ENCODE assay signal across 17 mouse cellular contexts in the genomic region with DNA sequence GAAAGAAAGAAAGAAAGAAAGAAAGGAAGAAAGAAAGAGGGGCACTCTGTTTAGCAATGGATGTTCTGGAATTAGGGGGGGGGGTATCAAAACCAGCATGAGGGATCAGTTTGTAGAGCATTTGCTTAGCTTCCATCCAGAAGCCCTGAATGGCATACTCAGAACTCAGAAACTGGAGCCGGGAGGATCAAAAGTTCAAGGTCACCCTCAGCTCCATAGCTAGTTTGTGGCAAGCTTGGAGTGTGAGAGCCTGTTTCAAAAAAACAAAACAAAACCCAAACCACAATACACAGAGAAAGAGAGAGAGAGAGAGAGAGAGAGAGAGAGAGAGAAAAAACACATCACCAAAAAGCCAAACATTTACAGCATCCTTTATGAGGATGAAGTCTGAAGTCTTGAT.
"Had no signal": no experiment of that assay in that cellular context is flagged by ENCODE, and none has a peak within 500 bp of the region (broad histone marks: within the 10 kb centered on the region; RNA-seq: fewer than 3 reads in every experiment).

No protein-coding gene starts in this region.

- H3K9me3 ChIP-seq: midbrain, embryonic 10.5 days; midbrain, embryonic 12.5 days; neural tube, embryonic 13.5 days; neural tube, embryonic 15.5 days had no signal

- H3K36me3 ChIP-seq: midbrain, embryonic 10.5 days; midbrain, embryonic 12.5 days; neural tube, embryonic 13.5 days; neural tube, embryonic 15.5 days had no signal

- H3K9ac ChIP-seq: lung, embryonic 14.5 days; midbrain, embryonic 12.5 days; neural tube, embryonic 13.5 days; neural tube, embryonic 15.5 days had no signal

- H3K4me3 ChIP-seq: midbrain, embryonic 10.5 days; midbrain, embryonic 12.5 days; myocyte; neural tube, embryonic 13.5 days; neural tube, embryonic 15.5 days had no signal

- DNase-seq: lung, adult 18-20 months; lung, embryonic 14.5 days; lung, postnatal 10 days; midbrain, embryonic 14.5 days; retina, postnatal 1 day; right cerebral cortex, adult 18-20 months; right cerebral cortex, postnatal 25 days; right cerebral cortex, postnatal 4 days; spleen, adult 18-20 months; thymus, adult 18-20 months; thymus, postnatal 14 days; thymus, postnatal 4 days had no signal

- H3K27ac ChIP-seq: midbrain, embryonic 10.5 days; midbrain, embryonic 12.5 days; neural tube, embryonic 13.5 days; neural tube, embryonic 15.5 days had no signal
